Mouse (Mus musculus): ENCODE measurements at regions not wholly inside any gene's neighbourhood (a gene's known extent, or its start where the extent isn't known, plus 50 kb on each side); places are given as distances from the start of the nearest gene placed in this dataset.
A peak's percentile ranks its signal among the peaks of the same experiment; 100 is the strongest.

GRCm38 (mm10) chr3:143398966-143399365 lies 517.2 kb upstream of the Pkn2 start:
- 79% methylated on average over 2 of the region's 2 CpGs for WGBS
- H3K27ac ChIP-seq = no peak overlapping the region
- no peaks in the 10 kb centered on the region for H3K4me1 ChIP-seq
- no peak overlapping the region for H3K9ac ChIP-seq
- no peak overlapping the region for H3K4me2 ChIP-seq
- no peak overlapping the region for H3K4me3 ChIP-seq
- no peaks in the 10 kb centered on the region for H3K27me3 ChIP-seq
- H3K9me3 ChIP-seq = no peaks in the 10 kb centered on the region
- no peaks in the 10 kb centered on the region for H3K36me3 ChIP-seq
- ATAC-seq (ENCODE audit: insufficient number of reproducible peaks, insufficient read depth, low FRiP score, low TSS enrichment, low read depth) = no peak

GRCm38 (mm10) chr3:143384357-143384756 lies 502.6 kb upstream of the Pkn2 start:
- no peak for ATAC-seq (ENCODE audit: insufficient number of reproducible peaks, insufficient read depth, low FRiP score, low TSS enrichment, low read depth)

GRCm38 (mm10) chr3:143379193-143379592 lies 497.4 kb upstream of the Pkn2 start:
- Histone ChIP-seq H3K9ac (no peak overlapping the region), H3K4me1 (peaks cover 16% of the 10 kb centered on the region), H3K36me3 (no peaks in the 10 kb centered on the region), H3K4me3 (no peak overlapping the region), H3K27me3 (no peaks in the 10 kb centered on the region), H3K4me2 (peak overlapping the region; percentile 34; the same call in 1 of the 2 replicates), H3K27ac (no peak overlapping the region), H3K9me3 (0 out of 2 replicates have a peak, but pooled peaks cover 5% of the 10 kb centered on the region)
- ATAC-seq (ENCODE audit: insufficient number of reproducible peaks, insufficient read depth, low FRiP score, low TSS enrichment, low read depth) = 0 out of 2 replicates have a peak, but pooled peaks have one; percentile 26
- WGBS = 11% methylated on average over 13 of the region's 13 CpGs

More at GRCm38 (mm10) chr3:143384357-143384756, 502.6 kb upstream of the Pkn2 start:
- Histone ChIP-seq H3K9me3 (0 out of 2 replicates have a peak, but pooled peaks cover 5% of the 10 kb centered on the region), H3K36me3 (no peaks in the 10 kb centered on the region), H3K4me1 (peaks cover under 1% of the 10 kb centered on the region), H3K9ac (no peak overlapping the region), H3K27ac (no peak overlapping the region), H3K4me2 (no peak overlapping the region), H3K4me3 (no peak overlapping the region), H3K27me3 (no peaks in the 10 kb centered on the region)
- 76% methylated on average over 1 of the region's 1 CpGs for WGBS

- Histone ChIP-seq H3K27me3 (no peaks in the 10 kb centered on the region), H3K9ac (no peak overlapping the region), H3K36me3 (no peaks in the 10 kb centered on the region), H3K9me3 (no peaks in the 10 kb centered on the region), H3K4me2 (no peak overlapping the region), H3K4me1 (peaks cover 16% of the 10 kb centered on the region), H3K27ac (no peak overlapping the region), H3K4me3 (no peak overlapping the region)
- no peak for ATAC-seq (ENCODE audit: insufficient number of reproducible peaks, insufficient read depth, low FRiP score, low TSS enrichment, low read depth)
- 87% methylated on average over 5 of the region's 5 CpGs for WGBS
These were observed 495.6 kb upstream of the Pkn2 start for GRCm38 (mm10) chr3:143377446-143377845.

GRCm38 (mm10) chr3:143375527-143376061 lies 493.8 kb upstream of the Pkn2 start:
- no peaks in the 10 kb centered on the region for H3K27me3 ChIP-seq
- no peak overlapping the region for H3K4me2 ChIP-seq
- no peaks in the 10 kb centered on the region for H3K9me3 ChIP-seq
- ATAC-seq (ENCODE audit: insufficient number of reproducible peaks, insufficient read depth, low FRiP score, low TSS enrichment, low read depth) = no peak
- H3K4me1 ChIP-seq = peaks cover 16% of the 10 kb centered on the region
- no peak overlapping the region for H3K27ac ChIP-seq
- H3K36me3 ChIP-seq = no peaks in the 10 kb centered on the region
- no peak overlapping the region for H3K9ac ChIP-seq
- H3K4me3 ChIP-seq = no peak overlapping the region
- WGBS = 19% methylated on average over 10 of the region's 10 CpGs

- WGBS = 86% methylated on average over 1 of the region's 1 CpGs
- Histone ChIP-seq H3K9ac (no peak overlapping the region), H3K4me2 (no peak overlapping the region), H3K4me3 (no peak overlapping the region), H3K9me3 (no peaks in the 10 kb centered on the region), H3K27me3 (no peaks in the 10 kb centered on the region), H3K4me1 (peaks cover 12% of the 10 kb centered on the region), H3K36me3 (no peaks in the 10 kb centered on the region), H3K27ac (no peak overlapping the region)
- ATAC-seq (ENCODE audit: insufficient number of reproducible peaks, insufficient read depth, low FRiP score, low TSS enrichment, low read depth) = no peak
These were observed 491.7 kb upstream of the Pkn2 start for GRCm38 (mm10) chr3:143373501-143373900.

- no peaks in the 10 kb centered on the region for H3K27me3 ChIP-seq
- no peak overlapping the region for H3K4me2 ChIP-seq
- no peaks in the 10 kb centered on the region for H3K9me3 ChIP-seq
- ATAC-seq (ENCODE audit: insufficient number of reproducible peaks, insufficient read depth, low FRiP score, low TSS enrichment, low read depth) = no peak
- H3K4me3 ChIP-seq = no peak overlapping the region
- H3K27ac ChIP-seq = no peak overlapping the region
- WGBS = 93% methylated on average over 1 of the region's 1 CpGs
- H3K36me3 ChIP-seq = no peaks in the 10 kb centered on the region
- no peaks in the 10 kb centered on the region for H3K4me1 ChIP-seq
- H3K9ac ChIP-seq = no peak overlapping the region
These were observed 487.2 kb upstream of the Pkn2 start for GRCm38 (mm10) chr3:143369002-143369401.

GRCm38 (mm10) chr3:143340032-143340431 lies 458.2 kb upstream of the Pkn2 start:
- no peaks in the 10 kb centered on the region for H3K27me3 ChIP-seq
- no peaks in the 10 kb centered on the region for H3K36me3 ChIP-seq
- H3K4me3 ChIP-seq = no peak overlapping the region
- 76% methylated on average over 7 of the region's 7 CpGs for WGBS
- ATAC-seq (ENCODE audit: insufficient number of reproducible peaks, insufficient read depth, low FRiP score, low TSS enrichment, low read depth) = no peak
- H3K27ac ChIP-seq = no peak overlapping the region
- no peaks in the 10 kb centered on the region for H3K9me3 ChIP-seq
- no peak overlapping the region for H3K4me2 ChIP-seq
- H3K4me1 ChIP-seq = no peaks in the 10 kb centered on the region
- H3K9ac ChIP-seq = no peak overlapping the region

- ATAC-seq (ENCODE audit: insufficient number of reproducible peaks, insufficient read depth, low FRiP score, low TSS enrichment, low read depth) = no peak
- no peak overlapping the region for H3K27ac ChIP-seq
- no peaks in the 10 kb centered on the region for H3K9me3 ChIP-seq
These were observed 451.5 kb upstream of the Pkn2 start for GRCm38 (mm10) chr3:143333339-143333738.

GRCm38 (mm10) chr3:143328521-143328920 lies 446.7 kb upstream of the Pkn2 start:
- no peak overlapping the region for H3K4me3 ChIP-seq
- no peaks in the 10 kb centered on the region for H3K36me3 ChIP-seq
- no peak for ATAC-seq (ENCODE audit: insufficient number of reproducible peaks, insufficient read depth, low FRiP score, low TSS enrichment, low read depth)

More at GRCm38 (mm10) chr3:143333339-143333738, 451.5 kb upstream of the Pkn2 start:
- WGBS = 88% methylated on average over 3 of the region's 3 CpGs
- no peaks in the 10 kb centered on the region for H3K36me3 ChIP-seq
- no peaks in the 10 kb centered on the region for H3K4me1 ChIP-seq
- H3K4me2 ChIP-seq = no peak overlapping the region
- no peaks in the 10 kb centered on the region for H3K27me3 ChIP-seq
- no peak overlapping the region for H3K9ac ChIP-seq
- H3K4me3 ChIP-seq = no peak overlapping the region

GRCm38 (mm10) chr3:143327652-143328051 lies 445.8 kb upstream of the Pkn2 start:
- ATAC-seq (ENCODE audit: insufficient number of reproducible peaks, insufficient read depth, low FRiP score, low TSS enrichment, low read depth) = no peak
- WGBS = 53% methylated on average over 4 of the region's 4 CpGs

More at GRCm38 (mm10) chr3:143328521-143328920, 446.7 kb upstream of the Pkn2 start:
- no peak overlapping the region for H3K4me2 ChIP-seq
- H3K27me3 ChIP-seq = no peaks in the 10 kb centered on the region
- H3K9ac ChIP-seq = no peak overlapping the region
- no peak overlapping the region for H3K27ac ChIP-seq
- no peaks in the 10 kb centered on the region for H3K9me3 ChIP-seq
- no peaks in the 10 kb centered on the region for H3K4me1 ChIP-seq

GRCm38 (mm10) chr3:143316457-143316856 lies 434.7 kb upstream of the Pkn2 start:
- ATAC-seq (ENCODE audit: insufficient number of reproducible peaks, insufficient read depth, low FRiP score, low TSS enrichment, low read depth) = no peak
- no peak overlapping the region for H3K4me3 ChIP-seq
- no peaks in the 10 kb centered on the region for H3K36me3 ChIP-seq
- no peaks in the 10 kb centered on the region for H3K27me3 ChIP-seq
- H3K4me2 ChIP-seq = no peak overlapping the region
- no peak overlapping the region for H3K9ac ChIP-seq
- H3K4me1 ChIP-seq = no peaks in the 10 kb centered on the region
- no peaks in the 10 kb centered on the region for H3K9me3 ChIP-seq
- H3K27ac ChIP-seq = no peak overlapping the region
- 55% methylated on average over 7 of the region's 7 CpGs for WGBS

More at GRCm38 (mm10) chr3:143327652-143328051, 445.8 kb upstream of the Pkn2 start:
- Histone ChIP-seq H3K27ac (no peak overlapping the region), H3K9ac (no peak overlapping the region), H3K4me3 (no peak overlapping the region), H3K4me1 (no peaks in the 10 kb centered on the region), H3K27me3 (no peaks in the 10 kb centered on the region), H3K4me2 (no peak overlapping the region), H3K36me3 (no peaks in the 10 kb centered on the region), H3K9me3 (no peaks in the 10 kb centered on the region)

All from embryonic facial prominence, embryonic 13.5 days (tissue).